Mouse (Mus musculus): ENCODE data around the gene Gngt2. TPM values are rescaled to one million over a fixed set of nuclear protein-coding genes. Genes with fewer than 3 reads are reported as not detected.

Gngt2 gene
- 219 TPM for polyA plus RNA-seq (2015; fragmentation: Illumina TruSeq; extraction: RNeasy Lipid Tissue Mini Kit (QIAGEN cat#74804); ENCODE audit: insufficient read depth, low replicate concordance)

DNA sequence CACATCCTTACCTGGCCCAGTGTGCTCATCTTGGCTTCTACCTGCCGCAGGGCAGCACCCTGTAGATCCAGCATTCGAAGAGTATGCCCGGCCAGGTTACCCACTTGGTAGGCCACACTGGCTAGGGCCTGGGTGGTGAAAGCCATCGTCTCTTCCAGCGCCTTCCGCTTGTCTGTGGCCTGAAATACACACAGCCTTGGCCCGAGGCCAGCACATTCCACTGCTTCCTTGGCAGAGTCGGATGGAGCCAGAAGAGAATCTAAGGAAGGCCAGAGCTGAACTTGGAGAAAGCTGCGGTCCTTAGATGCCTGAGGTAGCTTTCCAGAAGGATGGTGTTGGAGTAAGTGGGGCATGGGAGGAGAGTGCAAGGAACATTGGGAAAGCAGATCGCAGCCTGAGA is at the start of gene Gngt2:
Gene Gngt2 (plus strand): TSS at position 158 of the 400 bp plus-strand sequence.

DNA sequence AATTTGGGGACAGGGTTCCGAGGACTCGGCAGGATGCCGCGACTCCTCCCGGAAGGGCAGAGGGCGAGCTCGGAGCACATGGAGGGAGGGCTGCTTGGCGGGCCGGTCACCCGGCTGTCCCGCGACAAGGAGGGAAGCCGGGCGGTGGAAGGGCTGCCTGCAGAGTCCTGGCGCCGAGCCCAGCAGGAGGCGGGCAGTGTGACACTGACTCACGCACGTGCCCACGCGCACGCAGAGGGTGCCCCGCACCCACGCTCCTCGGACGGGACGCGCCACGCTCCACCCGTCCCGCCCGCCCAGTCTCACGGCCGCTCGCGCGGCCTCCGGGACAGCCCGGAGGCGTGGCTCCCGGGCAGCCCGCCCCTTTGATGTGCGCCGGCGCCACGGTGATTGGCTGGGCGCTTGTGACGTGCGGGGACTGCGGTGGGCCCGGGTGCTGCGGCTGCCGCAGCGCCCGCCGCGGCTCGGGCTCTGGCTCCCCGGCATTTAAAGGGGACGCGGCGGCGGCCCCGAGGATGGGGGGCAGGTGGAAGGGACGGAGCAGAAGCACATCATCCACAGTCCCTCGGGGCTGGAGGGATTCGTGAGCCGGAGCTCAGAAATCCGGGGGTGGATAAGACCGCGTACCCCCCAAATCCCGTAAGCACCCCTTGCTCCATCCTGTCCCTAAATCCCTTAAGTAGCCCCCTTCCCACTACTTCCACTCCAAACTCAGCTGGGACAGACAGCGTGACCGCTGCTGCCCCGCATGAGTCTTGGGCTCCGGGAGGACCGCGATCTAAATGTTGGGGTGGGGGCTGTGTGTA is 12.7 kb upstream of the Gngt2 start, which contains the start of gene Phospho1:
Gene Phospho1 (plus strand): TSS at position 429 of the 806 bp plus-strand sequence.

DNA sequence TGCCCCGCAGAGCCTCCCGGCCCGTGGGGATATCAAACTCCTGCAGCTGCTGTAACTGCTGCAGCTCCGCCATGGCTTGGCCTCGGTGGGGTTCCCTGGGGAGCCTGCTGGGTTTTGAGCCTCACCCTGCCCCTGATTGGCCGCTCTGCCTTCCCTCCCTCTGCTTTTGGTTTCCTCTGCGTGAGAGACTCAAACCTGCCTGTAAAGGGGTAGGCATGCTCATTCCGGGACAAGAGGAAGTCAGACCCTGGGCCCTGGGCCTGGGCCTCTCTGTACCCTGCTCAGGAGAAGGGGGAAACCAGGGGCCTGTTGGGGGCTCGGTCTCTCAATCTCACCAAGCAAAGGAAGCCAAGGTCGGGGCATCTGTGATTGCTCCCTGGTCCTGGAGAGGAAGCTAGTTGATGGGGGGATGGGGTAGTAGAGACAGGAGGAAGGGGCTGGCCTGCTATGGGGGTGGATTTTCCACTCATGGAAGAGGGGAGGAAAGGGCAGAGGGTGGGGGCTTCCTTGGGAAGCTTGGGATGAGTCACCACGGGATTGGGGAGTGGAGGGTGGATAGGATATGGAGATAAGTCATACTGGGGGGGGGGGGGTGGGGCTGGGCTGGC is 5.2 kb downstream of the Gngt2 start, which contains the start of gene Abi3:
Gene Abi3 (minus strand): TSS at position 403 of the 608 bp plus-strand sequence.

Other genes starting within 250 kb of the Gngt2 start
- gene Ngfr, start 249.5 kb upstream of the Gngt2 start, polyA plus RNA-seq (2015; fragmentation: Illumina TruSeq; extraction: RNeasy Lipid Tissue Mini Kit (QIAGEN cat#74804); ENCODE audit: insufficient read depth, low replicate concordance): 1.8 TPM
- 149 TPM for gene Phb, start 170.3 kb upstream of the Gngt2 start, polyA plus RNA-seq (2015; fragmentation: Illumina TruSeq; extraction: RNeasy Lipid Tissue Mini Kit (QIAGEN cat#74804); ENCODE audit: insufficient read depth, low replicate concordance)
- gene Zfp652, start 124.5 kb upstream of the Gngt2 start, polyA plus RNA-seq (2015; fragmentation: Illumina TruSeq; extraction: RNeasy Lipid Tissue Mini Kit (QIAGEN cat#74804); ENCODE audit: insufficient read depth, low replicate concordance): 36.2 TPM
- gene B130006D01Rik, start 113.6 kb upstream of the Gngt2 start, polyA plus RNA-seq (2015; fragmentation: Illumina TruSeq; extraction: RNeasy Lipid Tissue Mini Kit (QIAGEN cat#74804); ENCODE audit: insufficient read depth, low replicate concordance): 0.40 TPM
- 4.2 TPM for gene Phospho1, start 12.7 kb upstream of the Gngt2 start, polyA plus RNA-seq (2015; fragmentation: Illumina TruSeq; extraction: RNeasy Lipid Tissue Mini Kit (QIAGEN cat#74804); ENCODE audit: insufficient read depth, low replicate concordance)
- gene Abi3, start 5.3 kb downstream of the Gngt2 start, polyA plus RNA-seq (2015; fragmentation: Illumina TruSeq; extraction: RNeasy Lipid Tissue Mini Kit (QIAGEN cat#74804); ENCODE audit: insufficient read depth, low replicate concordance): 23.2 TPM
- gene B4galnt2, start 77.7 kb downstream of the Gngt2 start, polyA plus RNA-seq (2015; fragmentation: Illumina TruSeq; extraction: RNeasy Lipid Tissue Mini Kit (QIAGEN cat#74804); ENCODE audit: insufficient read depth, low replicate concordance): 0.62 TPM
- gene Igf2bp1, start 168.7 kb downstream of the Gngt2 start, polyA plus RNA-seq (2015; fragmentation: Illumina TruSeq; extraction: RNeasy Lipid Tissue Mini Kit (QIAGEN cat#74804); ENCODE audit: insufficient read depth, low replicate concordance): not detected
- gene Gip, start 187.3 kb downstream of the Gngt2 start, polyA plus RNA-seq (2015; fragmentation: Illumina TruSeq; extraction: RNeasy Lipid Tissue Mini Kit (QIAGEN cat#74804); ENCODE audit: insufficient read depth, low replicate concordance): not detected
- gene Snf8, start 197.7 kb downstream of the Gngt2 start, polyA plus RNA-seq (2015; fragmentation: Illumina TruSeq; extraction: RNeasy Lipid Tissue Mini Kit (QIAGEN cat#74804); ENCODE audit: insufficient read depth, low replicate concordance): 81.8 TPM
- 56.3 TPM for gene Ube2z, start 228.2 kb downstream of the Gngt2 start, polyA plus RNA-seq (2015; fragmentation: Illumina TruSeq; extraction: RNeasy Lipid Tissue Mini Kit (QIAGEN cat#74804); ENCODE audit: insufficient read depth, low replicate concordance)
- 55.6 TPM for gene Atp5g1, start 238.5 kb downstream of the Gngt2 start, polyA plus RNA-seq (2015; fragmentation: Illumina TruSeq; extraction: RNeasy Lipid Tissue Mini Kit (QIAGEN cat#74804); ENCODE audit: insufficient read depth, low replicate concordance)

Measured in spleen, adult 10 weeks (tissue).